Mouse (Mus musculus) bone marrow, adult 2 months (tissue): Measurements from ENCODE around the gene Ppp1r12a.

ENCODE experiments used
- CTCF ChIP-seq: fragments of 200-500 bp; IDR thresholded peaks from 2 replicates; pipeline ENCODE4 v1.5.1; 2011; ENCODE audit warnings: low read length, control low read depth; ENCODE audit not compliant: control insufficient read depth, insufficient read depth
- POLR2A ChIP-seq: fragments of 200-500 bp; IDR thresholded peaks from 2 replicates; pipeline ENCODE4 v1.6.1; 2011; ENCODE audit warnings: low read depth, mild to moderate bottlenecking, control low read depth, low read length, borderline replicate concordance; ENCODE audit not compliant: control insufficient read depth

GRCm38 (mm10) chr10:108237049-108237448, 75.1 kb downstream of the Ppp1r12a start:
- TF ChIP-seq POLR2A (no peak), CTCF (no peak)
